Mouse (Mus musculus): ENCODE data around the gene Brap.
A peak's percentile ranks its signal among the peaks of the same experiment; 100 is the strongest.
"Not testable (repeated sequence)": the region's sequence is repeated elsewhere in the genome, so short reads cannot be mapped to it uniquely, and the experiment has no call there.

Gene Brap

DNA sequence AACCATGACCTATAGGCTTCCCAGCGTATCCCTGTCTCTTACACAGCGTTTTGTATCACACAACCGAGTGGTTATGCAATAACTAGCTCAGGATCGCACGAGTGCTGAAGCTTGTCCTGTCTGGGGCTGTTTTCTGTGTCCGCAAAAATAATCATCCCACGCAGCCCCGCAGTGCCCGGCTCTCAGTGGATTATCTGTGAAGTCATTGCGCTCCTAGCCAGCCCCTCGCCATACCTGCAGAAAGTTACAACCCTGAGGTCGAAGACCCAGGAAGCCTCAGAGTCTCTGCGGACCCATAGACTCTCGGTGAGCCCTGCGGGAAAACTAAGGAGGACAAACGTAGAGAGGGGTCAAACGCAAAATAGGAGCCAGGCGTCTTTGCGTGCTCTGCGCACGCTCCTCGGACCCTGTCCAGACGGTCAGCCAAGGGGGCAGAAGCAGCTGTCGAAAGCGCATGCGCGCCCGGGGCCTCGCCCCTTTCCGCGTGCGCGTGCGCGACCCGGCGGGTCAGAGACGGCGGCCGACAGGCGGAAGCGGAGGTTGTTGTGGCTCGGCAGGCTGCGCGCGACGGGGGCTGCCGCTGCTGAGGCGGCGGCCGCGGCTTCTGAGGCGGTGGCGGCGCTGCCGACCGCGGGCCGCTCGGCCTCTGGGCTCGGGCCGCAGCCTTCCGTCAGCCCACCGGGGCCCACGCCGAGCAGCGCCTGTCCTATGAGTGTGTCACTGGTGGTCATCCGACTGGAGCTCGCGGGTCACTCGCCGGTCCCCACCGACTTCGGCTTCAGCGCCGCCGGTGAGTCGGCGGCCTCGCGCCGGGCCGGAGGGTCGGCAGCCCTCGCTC lies at the start of gene Brap, which contains the start of gene Acad10:
Gene Brap (plus strand): TSS at position 505 of the 838 bp plus-strand sequence.
Gene Acad10 (minus strand): TSS at position 456 of the 838 bp plus-strand sequence.
- peak; percentile 97 for DNase-seq

DNA sequence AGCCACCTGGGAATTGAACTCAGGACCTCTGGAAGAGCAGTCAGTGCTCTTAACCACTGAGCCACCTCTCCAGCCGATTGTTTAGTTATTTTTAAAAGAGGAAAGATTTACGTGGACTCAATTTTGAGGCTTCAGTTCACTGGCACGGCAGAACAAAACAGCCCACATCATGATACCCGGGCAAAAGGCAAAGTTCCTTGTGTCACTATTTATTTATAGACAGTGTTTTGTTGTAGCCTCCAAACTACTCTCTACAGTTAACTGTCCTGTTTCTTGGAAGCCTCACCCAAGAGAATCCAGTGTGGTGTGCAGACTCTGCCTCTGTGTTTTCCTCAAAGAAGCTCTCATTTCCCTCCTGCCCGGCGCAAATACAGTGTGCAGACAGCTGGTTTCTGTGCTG lies 48.3 kb upstream of the Brap start:
- no peak for DNase-seq

DNA sequence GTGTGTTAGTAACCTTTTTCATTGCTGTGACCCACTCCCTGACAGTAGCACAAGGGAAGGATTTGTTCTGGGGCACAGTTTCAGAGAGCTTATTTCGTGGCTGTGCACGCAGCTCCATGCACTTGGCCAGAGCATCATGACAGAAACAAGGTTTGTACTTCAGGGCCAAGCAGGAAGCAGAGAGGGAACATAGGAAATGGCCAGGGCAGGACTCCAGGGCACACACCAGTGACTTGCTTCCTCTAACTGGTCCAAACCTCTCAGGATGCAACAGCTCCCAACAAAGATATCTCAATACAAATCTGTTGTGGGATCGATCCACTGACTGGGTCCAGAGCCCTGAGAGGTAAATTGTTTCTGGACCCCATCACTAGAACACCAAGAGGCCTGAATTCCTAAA lies 45.4 kb upstream of the Brap start:
- DNase-seq = not testable (repeated sequence)

DNA sequence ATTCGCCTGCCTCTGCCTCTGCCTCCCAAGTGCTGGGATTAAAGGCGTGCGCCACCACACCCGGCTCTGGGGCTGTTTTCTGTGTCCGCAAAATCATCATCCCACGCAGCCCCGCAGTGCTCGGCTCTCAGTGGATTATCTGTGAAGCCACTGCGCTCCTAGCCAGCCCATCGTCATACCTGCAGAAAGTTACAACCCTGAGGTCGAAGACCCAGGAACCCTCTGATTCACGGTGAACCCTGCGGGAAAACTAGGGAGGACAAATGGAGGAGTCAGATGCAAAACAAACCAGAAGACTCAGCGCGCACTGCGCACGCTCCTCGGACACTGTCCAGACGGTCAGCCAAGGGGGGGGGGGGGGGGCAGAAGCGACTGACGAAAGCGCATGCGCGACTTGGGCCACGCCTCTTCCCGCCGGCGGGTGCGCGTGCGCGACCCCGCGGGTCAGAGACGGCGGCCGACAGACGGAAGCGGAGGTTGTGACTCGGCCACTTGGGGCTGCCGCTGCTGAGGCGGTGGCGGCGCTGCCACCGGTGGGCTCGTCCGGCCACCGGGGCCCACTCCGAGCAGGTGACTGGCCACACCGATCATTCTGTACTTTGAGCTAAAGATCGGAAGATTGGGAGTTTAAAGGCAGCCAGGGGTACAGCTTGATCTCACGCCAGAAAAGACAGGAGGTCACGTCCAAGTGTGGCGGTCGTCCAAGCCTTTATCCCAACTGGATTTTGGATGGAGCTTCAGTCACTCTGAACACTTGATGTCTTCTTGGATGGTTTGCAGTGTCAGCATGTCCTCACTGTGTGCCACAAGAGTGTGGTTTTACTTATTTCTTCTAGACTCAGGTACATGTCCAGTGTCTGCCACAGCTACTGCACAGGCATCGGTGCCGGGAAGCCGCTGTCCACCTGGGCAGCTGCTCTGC lies 41.5 kb upstream of the Brap start, which contains the start of gene Acad12:
Gene Acad12 (minus strand): TSS at position 347 of the 922 bp plus-strand sequence.
- peak; percentile 85 for DNase-seq

DNA sequence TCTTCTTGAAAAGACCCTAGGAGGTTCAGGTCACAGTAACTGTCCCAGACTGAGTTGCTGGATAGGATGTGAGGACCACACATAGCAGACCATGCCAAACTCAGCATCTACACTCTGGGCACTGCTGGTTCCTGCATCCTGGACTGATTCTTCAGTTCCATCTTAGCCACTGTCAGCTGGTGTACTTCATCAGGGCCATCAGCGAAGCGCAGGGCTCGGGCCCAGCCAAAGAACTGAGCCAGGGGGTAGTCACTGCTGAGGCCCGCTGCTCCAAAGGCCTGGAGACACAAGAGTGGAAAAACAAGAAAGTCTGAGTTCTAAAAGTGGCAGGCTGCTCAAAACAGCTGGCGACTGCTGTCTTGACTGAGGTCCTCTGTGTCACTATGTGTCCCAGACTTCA lies 39.3 kb upstream of the Brap start:
- no peak for DNase-seq

DNA sequence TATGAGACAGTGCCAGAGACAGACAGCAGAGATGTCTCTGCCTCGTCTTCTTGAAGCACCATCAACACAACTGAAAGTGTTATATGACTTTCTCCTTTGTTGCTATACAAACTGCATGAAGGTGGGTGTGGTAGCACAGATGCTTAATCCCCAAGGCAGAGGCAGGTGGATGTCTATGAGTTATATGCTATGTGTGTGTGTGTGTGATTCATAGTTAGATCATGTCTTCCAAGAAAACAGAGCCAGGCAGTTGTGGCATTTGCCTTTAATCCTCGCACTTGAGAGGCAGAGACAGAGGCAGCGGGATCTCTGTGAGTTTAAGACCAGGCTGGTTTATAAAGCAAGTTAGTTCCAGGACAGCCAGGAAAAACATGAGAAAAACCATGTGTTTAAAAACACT lies 37.1 kb upstream of the Brap start:
- no peak for DNase-seq

DNA sequence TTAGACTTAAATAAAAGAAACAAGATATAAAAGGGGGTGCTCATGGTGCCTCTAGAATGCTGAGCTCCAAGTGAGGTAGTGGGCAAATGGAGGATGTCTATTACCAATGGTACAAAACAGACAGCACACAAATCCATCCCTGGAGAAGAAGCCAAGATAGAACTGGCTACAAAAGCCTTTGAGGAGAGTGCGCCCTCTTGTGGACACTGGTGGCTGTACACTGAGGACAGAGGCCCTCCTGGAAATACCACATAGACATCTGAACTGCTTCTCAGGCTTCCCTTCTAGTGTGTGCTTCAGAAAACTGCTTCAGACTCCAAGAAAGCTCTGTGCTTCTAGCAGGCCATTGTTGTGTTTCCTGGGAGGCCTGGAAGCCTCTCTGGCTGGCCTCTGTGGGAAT lies 32.5 kb upstream of the Brap start:
- peak; percentile 68 for DNase-seq

DNA sequence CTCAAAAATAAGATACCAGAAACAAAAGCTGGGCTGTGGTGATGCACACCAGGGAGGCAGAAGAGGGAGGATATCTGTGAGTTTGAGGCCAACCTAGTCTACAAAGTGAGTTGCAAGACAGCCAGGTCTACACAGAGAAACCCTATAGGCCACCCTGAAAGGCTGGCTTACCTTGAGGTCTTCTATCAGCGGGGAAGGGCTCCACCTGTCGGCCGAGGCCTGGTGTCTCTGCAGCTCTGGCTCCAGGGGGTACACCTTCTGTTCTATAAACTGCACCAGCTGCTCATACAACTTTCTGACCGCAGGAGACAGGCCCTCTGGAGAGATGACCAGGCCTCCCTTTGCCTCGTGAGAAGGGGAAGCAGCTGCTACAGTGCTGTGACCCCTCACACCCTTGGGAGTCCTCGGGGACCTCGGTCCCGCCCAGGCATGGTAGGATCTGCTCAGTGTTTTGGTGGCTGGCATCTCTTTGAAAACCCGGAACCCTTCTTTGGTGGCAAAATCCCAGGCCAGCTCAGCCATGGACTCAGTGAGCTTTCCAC lies 29.2 kb upstream of the Brap start:
- DNase-seq = peak; percentile 15

DNA sequence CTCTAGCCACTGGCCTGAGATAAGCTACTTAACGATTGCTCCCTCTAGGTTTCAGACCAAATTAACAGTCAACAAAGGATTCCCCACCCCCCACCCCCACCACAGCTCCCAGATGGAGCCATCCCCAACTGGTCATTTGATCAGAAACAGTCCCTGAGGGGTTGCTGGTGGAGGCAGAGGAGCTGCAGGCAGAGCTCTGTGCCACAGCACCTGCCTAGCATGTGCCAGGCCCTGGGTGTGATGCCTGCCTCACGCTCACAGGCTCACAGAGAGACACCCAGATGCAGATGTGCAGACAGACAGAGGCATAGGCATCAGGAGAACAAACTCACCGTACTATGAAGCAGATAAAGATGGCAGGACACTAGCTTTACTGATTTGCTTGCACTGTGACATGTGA lies 27.6 kb upstream of the Brap start:
- no peak for DNase-seq

DNA sequence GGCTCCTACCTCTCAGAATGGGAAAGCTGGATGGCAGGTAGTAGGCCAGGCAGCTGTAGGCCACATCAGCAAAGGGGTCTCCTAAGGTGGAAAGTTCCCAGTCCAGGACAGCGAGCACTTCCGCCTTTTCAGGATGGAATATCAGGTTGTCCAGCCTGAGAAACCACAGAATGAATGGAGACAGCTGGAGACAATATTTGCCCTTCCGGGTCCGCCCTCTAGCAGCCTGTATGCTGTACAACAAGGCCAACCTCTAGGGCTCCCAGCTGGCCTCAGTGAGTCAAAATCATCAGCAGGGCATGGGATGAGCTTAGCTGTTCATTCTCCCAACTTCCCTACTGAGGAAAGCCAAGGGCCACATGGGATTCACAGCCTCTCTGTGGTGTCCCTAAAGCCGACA lies 25.7 kb upstream of the Brap start:
- DNase-seq = no peak

DNA sequence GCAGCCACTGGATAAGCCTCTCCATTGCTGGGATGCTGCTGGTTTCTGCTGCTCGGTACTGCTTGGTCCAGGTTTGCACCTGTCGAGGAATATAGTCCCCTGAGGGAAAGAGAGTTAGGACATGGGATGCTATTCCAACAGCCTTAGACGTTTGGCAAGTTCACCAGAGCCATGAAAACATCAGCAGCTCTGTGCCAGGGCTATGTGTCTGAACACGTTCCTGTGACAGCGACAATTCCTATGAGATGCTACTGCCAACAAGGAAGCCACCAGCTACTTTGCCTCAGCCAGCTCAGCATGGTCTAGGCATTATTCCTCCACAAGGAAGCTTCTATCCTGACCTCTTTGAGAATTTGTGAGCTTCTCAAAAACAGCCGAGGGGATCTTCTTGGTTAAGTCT lies 23.1 kb upstream of the Brap start:
- DNase-seq = no peak

DNA sequence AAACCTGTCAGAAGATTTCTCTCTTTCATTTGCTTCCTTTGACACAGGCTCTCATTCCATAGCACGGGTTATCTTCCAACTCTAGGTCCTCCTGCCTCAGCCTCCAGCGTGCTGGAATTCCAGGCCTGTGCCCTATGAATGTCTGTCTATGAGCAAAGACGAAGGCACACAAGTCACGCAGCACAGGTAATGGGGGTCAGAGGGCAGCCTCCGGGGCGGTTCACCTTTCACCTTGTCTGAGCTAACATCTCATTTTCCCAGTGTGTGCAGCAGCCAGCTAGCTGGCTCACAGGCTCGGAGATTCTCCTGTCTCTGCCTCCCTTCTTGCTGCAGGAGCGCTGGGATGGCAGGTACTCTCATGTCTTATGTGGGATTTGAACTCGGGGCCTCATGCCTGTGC lies 20.8 kb upstream of the Brap start:
- no peak for DNase-seq

DNA sequence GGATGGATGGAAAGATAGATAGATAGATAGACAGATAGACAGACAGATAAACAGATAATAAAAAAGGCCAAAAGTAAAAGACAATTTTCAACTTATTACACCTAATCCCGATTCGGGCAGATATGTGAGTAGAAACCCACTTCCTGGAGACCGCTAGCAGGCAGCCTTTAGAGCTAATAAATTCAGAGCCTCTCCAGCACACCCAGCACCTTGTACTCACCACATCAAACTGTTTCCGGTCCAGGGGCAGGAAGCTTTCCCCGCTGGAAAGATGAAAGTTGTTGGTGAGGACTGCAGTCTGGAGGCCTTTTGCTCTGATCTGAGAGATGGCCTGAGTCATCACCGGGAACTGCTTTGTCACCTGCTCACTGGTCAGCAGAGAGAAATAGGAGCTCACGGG lies 11.2 kb upstream of the Brap start:
- DNase-seq = no peak

DNA sequence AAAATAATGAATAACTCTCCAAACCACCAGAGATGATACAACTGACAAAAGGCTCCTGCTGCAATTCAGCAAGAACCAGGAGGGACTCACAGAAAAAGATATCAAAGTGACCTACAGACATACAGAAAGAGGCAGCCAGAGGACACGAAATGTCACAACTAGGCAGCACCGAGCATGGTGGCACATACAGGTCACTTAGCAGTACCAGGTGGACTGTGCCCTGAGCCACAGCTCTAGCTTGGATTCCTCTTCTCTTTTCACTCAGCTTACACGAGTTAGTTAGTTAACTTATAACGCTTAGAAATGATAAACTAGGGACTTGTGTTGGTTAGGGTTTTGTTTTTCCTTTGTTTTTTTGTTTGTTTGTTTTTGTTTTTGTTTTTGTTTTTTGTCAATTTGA lies 5.8 kb upstream of the Brap start:
- no peak for DNase-seq

DNA sequence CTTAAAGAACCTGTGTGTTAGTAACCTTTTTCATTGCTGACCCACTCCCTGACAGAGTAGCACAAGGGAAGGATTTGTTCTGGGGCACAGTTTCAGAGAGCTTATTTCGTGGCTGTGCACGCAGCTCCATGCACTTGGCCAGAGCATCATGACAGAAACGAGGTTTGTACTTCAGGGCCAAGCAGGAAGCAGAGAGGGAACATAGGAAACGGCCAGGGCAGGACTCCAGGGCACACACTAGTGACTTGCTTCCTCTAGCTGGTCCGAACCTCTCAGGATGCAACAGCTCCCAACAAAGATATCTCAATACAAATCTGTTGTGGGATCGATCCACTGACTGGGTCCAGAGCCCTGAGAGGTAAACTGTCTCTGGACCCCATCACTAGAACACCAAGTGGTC lies 3.5 kb upstream of the Brap start:
- DNase-seq = not testable (repeated sequence)

DNA sequence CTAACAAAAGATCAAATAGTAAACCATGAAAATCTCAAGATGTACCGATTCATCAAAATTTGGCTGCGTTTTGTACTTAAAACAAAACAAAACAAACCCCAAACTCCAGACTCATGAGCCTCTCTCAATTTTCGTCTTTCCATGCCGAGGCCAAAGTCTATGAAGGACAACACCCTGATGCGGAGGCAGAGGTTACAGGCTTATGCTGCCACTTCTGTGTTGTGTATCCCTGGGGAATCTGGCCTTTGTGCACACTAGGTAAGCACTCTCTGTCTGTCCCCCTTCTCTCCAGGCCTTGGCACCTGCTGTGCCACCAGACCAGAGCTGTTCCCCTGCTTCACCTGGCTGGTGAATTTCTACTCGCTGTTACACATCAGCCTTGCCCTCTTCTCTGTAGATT lies 2.7 kb upstream of the Brap start:
- not testable (repeated sequence) for DNase-seq

DNA sequence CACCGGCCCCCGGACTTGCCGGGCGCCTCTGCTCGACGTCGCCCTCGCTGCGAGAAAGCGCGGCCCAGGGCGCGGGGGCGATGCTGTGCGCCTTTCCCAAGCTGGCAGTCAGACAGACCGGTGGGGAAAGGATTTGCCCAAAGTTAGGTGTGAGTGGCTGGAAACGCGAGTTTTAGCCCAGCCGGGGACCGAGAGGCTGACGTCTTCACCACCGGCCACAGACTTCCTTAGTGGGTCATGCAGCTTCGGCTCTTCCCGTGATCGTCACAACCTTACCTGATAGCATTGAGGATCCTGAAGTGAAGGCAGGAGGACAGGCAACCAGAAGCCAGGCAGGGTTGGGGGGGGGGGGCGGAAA lies 513 bp downstream of the Brap start:
- DNase-seq = no peak

DNA sequence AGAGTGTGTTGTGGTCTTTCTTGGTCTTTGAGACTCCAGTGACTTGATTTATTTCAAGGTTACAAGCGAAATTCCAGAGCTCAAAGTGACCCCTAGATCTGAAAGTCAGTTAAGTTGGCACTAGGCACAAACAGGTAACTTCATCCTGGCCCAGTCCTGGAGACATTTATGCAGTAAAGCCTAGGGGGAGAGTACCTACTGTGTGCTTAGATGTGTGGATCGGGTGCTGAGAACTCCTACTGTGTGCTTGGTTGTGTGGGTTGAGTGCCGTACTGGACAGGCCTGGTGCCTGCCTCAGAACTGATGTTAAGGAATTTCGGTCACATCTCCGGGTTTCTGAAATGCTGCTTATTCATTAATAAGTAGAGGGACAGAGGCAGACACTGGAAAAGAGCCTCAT lies 1.1 kb downstream of the Brap start:
- DNase-seq = no peak

DNA sequence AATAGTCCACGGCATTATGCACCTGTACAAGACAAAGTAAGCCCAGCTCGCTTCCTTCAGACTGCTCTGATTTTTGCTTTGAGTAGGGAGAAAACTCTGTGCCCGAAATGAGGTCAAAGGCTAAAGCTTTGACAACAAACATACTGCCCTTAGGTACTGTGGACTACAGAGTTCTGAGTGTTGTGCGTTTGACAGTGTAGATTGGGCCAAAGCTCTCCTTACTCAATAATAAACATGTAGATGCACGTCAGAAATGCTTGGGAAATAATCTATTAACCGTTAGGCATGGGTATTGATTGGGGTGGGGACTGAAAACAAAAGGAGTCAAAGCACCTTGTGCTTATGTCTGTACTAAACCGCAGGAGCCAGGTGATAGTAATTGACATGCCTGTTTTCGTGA lies 3.1 kb downstream of the Brap start:
- DNase-seq = no peak

DNA sequence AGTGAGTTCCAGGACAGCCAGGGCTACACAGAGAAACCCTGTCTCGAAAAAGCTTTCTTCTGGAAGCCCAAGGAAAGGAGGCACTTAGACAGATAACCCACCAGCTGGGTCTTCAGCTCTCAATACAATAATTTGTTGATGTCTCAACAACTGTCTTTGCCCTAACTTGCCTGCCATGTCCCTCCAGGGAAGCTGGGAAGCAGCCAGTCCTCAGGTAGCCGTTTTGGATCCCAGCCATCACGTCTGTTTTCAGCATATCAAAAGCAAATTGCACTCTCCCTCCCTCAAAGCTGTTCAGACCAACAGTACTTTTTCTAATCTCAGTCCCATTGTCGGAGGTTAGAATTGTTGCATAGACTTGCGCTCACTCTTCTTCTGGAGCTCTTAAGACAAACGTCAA lies 3.7 kb downstream of the Brap start:
- peak; percentile 36 for DNase-seq

DNA sequence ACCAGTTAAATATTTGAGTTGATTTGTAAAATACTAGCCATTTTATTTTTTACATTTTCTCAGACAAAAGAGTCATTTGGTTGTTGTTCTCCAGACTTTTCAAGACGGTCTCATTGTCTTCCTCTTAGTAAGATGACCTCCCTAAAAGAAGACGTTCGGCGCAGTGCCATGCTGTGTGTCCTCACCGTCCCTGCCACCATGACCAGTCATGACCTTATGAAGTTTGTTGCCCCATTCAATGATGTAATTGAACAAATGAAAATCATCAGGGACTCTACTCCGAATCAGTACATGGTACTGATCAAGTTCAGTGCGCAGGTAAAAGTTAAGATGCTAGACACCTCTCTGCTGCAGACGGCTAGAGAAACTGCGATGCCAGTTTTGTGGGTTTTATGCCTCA lies 4.6 kb downstream of the Brap start:
- DNase-seq = no peak

DNA sequence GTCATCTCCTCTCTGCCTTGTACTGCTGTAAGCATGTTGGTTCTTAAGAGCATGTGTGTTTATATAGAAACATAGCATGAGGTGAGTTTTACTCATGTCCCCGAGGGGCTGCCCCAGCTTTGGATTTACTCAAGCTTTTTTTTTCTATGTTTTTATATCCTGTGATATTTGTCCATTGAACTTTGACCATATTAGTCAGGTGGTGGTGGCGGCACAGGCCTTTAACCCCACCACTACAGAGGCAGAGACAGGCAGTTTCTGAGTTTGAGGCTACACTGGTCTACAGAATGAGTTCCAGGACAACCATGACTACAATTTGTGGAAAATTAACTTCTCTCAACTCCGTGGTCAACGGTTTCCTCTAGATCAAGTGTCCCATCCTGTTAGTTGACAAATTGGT lies 6.7 kb downstream of the Brap start:
- no peak for DNase-seq

DNA sequence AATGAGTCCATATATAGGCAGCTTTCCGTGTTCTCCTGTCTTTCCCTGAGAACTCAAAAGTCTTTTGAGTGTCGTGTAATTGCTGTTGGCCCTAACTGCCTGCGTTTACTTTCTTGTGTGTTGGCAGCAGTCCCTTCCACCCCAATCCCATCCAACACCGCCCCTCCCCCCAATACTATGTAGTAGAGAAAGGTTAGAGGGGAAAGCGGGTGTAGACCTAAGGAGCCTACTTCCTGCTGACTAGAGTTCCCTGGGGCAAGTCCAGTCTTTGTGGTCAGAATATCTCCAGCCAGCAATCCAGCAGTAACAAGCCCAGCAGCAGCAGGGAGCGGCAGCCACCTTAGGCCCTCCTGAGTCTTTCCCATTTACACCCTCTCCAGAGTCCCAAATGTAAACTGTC lies 8.0 kb downstream of the Brap start:
- DNase-seq = no peak

DNA sequence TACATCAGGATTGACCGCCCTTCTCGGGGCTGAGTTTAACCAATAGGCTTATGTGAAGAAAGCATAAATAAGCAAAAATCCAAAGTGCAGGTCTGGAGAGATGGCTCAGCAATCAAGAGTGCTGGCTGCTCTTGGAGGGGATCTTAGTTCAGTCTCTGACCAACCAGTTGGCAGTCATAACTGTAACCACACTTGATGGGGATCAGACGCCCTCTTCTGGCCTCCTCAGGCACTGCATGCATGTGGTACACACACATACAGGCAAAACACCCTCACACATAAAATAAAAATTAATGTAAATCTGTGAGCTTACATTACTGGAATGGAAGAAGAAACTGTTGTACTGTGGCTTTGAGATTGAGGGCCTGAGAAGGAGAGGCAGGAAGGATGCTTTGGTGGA lies 10.0 kb downstream of the Brap start:
- DNase-seq = no peak
